Mouse (Mus musculus): Measurements from ENCODE around the gene Tmcc3.

DNA sequence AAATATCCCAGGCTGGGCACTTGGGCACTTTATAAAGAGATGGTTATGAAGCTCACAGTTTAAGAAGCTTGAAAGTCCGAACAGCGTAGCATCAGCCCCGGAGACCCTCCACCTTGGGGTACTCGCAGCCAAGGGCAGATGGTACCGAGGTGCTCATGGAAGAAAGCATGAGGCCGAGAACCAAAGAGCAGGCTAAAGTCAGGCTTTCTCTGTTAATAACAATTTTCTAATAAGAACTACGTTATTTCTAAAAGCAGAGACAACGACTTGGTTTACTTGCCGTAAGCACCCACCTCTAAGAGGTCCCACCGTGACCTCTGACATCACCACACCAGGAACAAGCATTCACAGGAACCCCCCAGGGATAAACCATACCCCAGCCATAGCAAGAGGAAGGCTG lies 36.2 kb downstream of the Tmcc3 start:
- TF ChIP-seq POLR2A (IDR thresholded peaks at IDR 0.05; ENCODE audit: insufficient read depth, low read depth, low read length), result no peak
- TF ChIP-seq CTCF (IDR thresholded peaks at IDR 0.05; ENCODE audit: insufficient read depth, low read depth, low read length), result no peak
